Mouse (Mus musculus): ENCODE data around the gene Spdef. TPM values are rescaled to one million over a fixed set of nuclear protein-coding genes. Genes with fewer than 3 reads are reported as not detected.

Spdef gene
- 1.4 TPM in 1 of 4 replicates, not detected in the others for total RNA-seq (2023)

DNA sequence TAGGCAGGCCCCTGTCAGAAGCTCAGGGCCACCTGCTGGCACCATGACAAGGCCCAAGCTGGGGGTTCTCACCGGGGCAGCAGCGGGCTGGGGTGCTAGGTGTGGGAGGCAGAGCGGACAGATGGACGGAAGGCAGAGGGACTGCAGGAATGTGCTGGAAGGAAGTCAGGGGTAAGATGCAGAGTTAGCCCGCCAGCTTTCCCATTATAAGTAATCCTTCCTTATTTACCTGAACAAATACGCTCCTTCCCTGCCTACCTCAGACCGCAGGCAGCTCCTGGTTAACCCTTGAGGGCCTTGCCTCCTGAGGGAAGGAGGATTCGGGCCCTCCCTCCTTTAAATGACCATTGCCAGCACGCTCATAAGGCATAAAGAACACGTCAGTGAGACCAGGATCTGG lies at the start of gene Spdef:
Spdef (minus strand) TSS at position 186 of the 400 bp plus-strand sequence.

Other genes with a start within 250 kb of the Spdef start
- gene Grm4, start 207.6 kb downstream of the Spdef start, total RNA-seq (2023), result not detected in 4 replicates
- gene Hmga1, start 172.5 kb downstream of the Spdef start, total RNA-seq (2023), result 66.4 to 82.7 TPM (median 74.2 TPM) in 4 replicates
- 38.8 to 47.6 TPM (median 42.1 TPM) in 4 replicates for gene AI413582, start 163.2 kb downstream of the Spdef start, total RNA-seq (2023)
- gene Nudt3, start 105.5 kb downstream of the Spdef start, total RNA-seq (2023), result 93.3 to 101 TPM (median 95.0 TPM) in 4 replicates
- not detected in 4 replicates for gene RPS10-NUDT3, start 93.7 kb downstream of the Spdef start, total RNA-seq (2023)
- gene Rps10, start 92.3 kb downstream of the Spdef start, total RNA-seq (2023), result 1,944 to 2,167 TPM (median 2,044 TPM) in 4 replicates
- 18.2 to 21.7 TPM (median 20.1 TPM) in 4 replicates for gene Pacsin1, start 73.4 kb downstream of the Spdef start, total RNA-seq (2023)
- gene D17Wsu92e, start 91.7 kb upstream of the Spdef start, total RNA-seq (2023), result 72.2 to 81.2 TPM (median 77.5 TPM) in 4 replicates
- 67.1 to 82.7 TPM (median 70.3 TPM) in 4 replicates for gene Snrpc, start 109.2 kb upstream of the Spdef start, total RNA-seq (2023)
- 4.9 to 6.5 TPM (median 5.6 TPM) in 4 replicates for gene Uhrf1bp1, start 127.5 kb upstream of the Spdef start, total RNA-seq (2023)
- gene Anks1, start 180.4 kb upstream of the Spdef start, total RNA-seq (2023), result 34.3 to 44.8 TPM (median 37.8 TPM) in 4 replicates
- 34.7 to 54.1 TPM (median 42.4 TPM) in 4 replicates for gene Taf11, start 180.9 kb upstream of the Spdef start, total RNA-seq (2023)